Mouse (Mus musculus): ENCODE measurements around the gene Ctdsp2.

Gene Ctdsp2

DNA sequence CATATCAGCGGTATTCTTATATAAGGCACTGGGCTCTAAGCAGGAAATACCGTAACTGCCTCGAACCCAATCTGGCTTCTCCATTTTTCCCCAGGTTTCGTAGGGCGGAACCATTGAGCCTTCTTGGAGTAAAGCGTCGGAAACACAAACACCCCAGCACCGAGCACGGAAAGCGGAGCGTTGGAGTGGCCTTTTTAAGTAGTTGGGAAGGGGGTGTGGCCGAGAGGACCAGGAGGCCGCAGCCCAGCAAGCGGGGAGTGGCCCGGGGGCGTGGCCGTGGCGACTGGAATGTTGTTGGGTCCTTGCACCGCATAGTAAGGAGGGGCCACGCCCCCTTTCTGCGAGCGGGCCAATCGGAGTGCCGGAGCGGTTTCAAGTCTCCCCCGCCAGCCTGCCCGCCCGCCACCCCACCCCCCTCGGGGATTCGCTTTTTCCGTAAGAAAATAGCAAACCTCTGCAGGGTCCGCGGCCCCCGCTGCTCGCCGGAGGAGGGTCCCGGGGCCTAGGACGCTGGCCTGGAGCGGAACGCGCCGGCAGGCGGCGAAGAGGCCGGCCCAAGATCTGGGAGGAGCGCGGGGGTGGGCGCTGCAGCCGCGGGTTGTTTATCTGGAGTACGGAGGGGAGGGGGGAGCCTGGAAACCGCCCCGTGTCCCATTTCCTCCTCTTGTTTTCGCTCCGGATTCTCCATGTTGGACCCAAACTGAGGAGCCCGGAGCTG lies at the start of gene Ctdsp2:
Gene Ctdsp2, plus strand, starts transcription at position 441 of the 718 bp plus-strand sequence.
- POLR2A ChIA-PET = interaction anchor here in 3 of 4 experiments (0.6 to 23.8 kb wide), 22 partner anchors 9 to 613 kb away, joined by 3 to 426 read pairs (median 4); partner anchors contain the start of gene Os9 (in 1 of the 3)
- CTCF ChIA-PET = interaction anchor here (0.5 to 2.4 kb wide), 6 partner anchors 12 to 246 kb away, joined by 3 to 8 read pairs (median 4); no protein-coding TSS in a partner anchor

DNA sequence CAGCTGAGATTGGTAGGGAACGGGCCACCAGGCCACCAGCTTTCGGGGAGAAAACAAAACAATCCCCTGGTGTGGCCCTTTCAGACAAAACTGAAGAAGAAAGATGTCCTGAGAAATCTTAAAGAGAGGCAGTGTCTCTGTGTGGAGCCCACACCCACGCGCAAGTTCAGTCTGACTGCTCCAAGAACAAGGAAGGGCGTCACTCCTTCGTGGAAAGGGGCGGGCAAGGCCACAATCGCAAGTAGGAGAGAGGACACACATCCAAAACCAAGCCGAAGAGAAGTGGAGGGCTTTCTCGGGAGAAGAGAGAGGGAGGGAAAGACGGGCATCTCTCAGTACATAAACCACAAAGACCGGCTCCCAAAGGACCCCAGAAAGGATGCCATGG lies 49.7 kb upstream of the Ctdsp2 start:
- ChIA-PET CTCF (interaction anchor here (0.5 to 2.1 kb wide), 24 partner anchors 8 to 90 kb away, joined by 3 to 17 read pairs (median 4); no protein-coding TSS in a partner anchor), POLR2A (interaction anchor here in 3 of 4 experiments (0.6 to 5.0 kb wide), 52 partner anchors 9 to 662 kb away, joined by 3 to 39 read pairs (median 4); partner anchors contain the start of genes Avil (in 1 of the 3), Cdk4 (in 1 of the 3), Cyp27b1 (in 1 of the 3) and Eef1akmt3 (in 1 of the 3))

DNA sequence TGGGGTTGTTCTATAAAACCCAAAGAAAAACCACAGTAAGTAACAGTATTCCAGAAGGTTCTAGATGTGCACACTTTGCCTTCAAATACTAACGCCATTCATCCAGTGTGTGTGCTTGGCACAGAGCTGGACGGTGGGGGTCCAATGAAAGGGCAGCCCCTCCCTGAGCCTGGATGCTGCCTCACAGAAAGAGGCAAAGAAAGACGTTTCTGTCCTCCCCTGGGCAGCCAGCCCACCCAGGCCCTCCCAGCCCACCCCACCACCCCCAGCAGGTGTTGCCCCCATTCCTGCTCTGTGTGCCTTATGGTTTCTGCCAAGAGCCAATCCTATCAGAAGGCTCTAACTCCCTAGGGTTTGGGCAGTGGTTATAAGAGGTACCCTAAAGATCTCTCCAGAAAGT lies 49.0 kb upstream of the Ctdsp2 start:
- POLR2A ChIA-PET = interaction anchor here (0.6 to 5.0 kb wide), 12 partner anchors 17 to 244 kb away, joined by 3 to 37 read pairs (median 5); no protein-coding TSS in a partner anchor
- CTCF ChIA-PET = interaction anchor here in 1 of 4 experiments (1.7 kb wide), 1 partner anchor 61 kb away, joined by 5 read pairs; no protein-coding TSS in a partner anchor

DNA sequence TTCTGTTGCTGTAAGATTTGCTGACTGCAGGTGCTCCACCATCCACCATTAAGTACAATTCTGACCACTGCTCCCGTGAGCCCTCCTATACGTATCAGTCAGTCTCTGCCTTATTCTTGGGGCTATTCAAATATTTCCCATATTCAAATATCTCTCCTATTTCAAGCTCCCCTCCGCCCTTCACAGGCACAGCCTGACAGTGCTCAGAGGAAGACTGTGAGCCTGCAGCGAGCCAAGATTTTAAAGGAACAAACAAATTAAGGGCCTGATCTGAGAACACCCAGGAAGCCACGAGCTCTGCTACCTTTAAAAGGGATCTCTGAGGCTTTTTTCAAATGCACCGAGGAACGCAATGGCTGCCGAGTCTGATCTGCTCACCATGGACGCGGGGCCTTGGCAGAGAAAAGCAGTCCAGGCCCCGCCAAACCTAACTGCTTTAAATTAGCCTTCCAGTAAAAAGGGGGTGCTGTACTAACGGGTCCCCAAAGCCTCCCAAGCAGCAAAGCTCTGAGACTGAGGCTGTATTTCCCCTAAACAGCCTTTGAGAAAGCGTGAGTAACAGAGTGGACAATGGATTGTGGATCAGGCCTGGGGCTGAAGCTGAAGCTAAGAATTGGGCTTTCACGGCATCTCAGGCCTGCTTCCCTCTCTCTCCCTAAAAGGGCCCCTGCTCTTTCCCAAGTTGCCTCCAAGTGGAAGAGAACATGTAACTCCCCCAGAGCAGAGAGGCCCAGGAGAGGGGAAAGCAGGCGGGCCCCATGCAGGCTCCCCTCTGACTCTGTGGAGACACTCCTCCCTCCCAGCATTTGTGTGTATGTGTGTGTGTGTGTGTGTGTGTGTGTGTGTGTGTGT lies 48.0 kb upstream of the Ctdsp2 start:
- ChIA-PET CTCF (interaction anchor here in 2 of 4 experiments (0.7 to 1.7 kb wide), 3 partner anchors 59 to 61 kb away, joined by 3 to 5 read pairs (median 4); no protein-coding TSS in a partner anchor), POLR2A (interaction anchor here (0.6 to 5.0 kb wide), 22 partner anchors 12 to 243 kb away, joined by 3 to 37 read pairs (median 5); partner anchors contain the start of gene Atp23 (in 1 of the 4))

DNA sequence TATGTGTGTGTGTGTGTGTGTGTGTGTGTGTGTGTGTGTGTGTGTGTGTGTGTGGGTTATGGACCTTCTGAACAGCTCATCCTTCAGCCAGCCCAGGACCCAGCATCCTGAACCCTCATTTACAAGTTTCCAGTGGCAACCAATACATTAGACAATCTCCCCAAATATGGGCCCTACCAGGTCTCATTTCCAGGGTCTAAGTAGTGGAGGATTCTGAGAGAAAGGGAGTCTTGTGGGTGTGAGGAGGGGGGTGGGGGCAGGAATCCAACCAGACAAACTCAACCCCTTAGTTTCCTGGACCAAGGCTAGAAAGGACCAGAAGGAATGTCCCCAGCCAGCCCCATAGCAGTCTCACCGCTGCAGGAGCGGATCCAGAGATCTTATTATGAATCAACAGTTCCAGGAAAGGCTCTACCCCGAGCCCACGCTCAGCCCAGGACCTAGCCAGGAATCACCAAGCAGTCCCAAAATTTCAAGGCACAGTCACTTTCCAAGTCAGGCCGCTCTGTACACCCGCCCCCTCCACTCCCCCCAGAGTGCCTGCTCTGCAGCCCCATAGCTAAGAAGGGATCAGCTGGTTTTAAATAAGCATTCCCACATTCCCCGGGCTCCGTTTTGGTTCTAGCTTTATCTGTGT lies 47.3 kb upstream of the Ctdsp2 start:
- ChIA-PET CTCF (interaction anchor here in 3 of 4 experiments (0.8 to 1.7 kb wide), 4 partner anchors 13 to 60 kb away, joined by 3 to 5 read pairs (median 3); no protein-coding TSS in a partner anchor), POLR2A (interaction anchor here in 3 of 4 experiments (0.6 to 5.0 kb wide), 11 partner anchors 12 to 128 kb away, joined by 3 to 37 read pairs (median 5); no protein-coding TSS in a partner anchor)

DNA sequence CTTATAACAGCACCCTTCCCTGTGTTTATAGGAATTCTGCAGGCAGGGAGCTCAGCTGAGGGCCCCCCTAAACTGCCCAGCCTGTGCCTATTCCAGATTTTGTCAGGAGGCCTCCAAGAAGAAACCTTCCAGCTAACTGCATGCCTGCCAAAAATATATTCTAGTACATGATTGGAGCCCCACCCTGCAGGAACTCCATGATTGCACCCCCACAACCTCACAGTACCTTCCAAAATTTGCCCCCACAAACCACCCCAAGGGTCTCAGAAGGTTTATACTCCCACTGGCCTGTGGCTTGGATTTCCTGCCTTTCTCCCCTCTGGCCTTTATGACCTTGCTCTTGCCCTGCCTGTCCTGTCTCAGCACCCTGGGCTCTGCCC lies 46.8 kb upstream of the Ctdsp2 start:
- CTCF ChIA-PET = interaction anchor here in 3 of 4 experiments (0.8 to 1.5 kb wide), 3 partner anchors 13 to 59 kb away, joined by 3 read pairs; no protein-coding TSS in a partner anchor
- POLR2A ChIA-PET = interaction anchor here in 2 of 4 experiments (0.7 to 5.0 kb wide), 6 partner anchors 26 to 56 kb away, joined by 3 to 37 read pairs (median 5); no protein-coding TSS in a partner anchor

DNA sequence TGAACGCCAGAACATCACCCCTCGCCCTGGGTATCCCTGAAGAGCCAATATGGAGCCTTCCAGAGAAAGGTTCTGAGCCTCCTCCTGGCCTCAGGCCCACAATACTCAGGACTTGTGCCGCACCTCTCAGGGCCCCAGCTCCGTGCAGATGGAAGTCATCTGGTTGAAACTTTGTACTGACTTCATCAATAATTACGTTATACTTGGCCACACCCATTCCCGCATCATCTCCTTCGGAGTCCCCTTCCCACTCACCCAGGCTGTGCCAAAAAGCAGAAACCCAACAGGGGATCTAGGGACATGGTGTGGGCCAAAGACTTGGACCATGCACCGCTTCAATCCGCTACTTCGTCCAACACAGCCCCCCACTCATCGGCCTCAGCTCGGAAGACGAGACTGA lies 44.0 kb upstream of the Ctdsp2 start:
- POLR2A ChIA-PET = interaction anchor here in 3 of 4 experiments (0.9 to 3.6 kb wide), 36 partner anchors 9 to 246 kb away, joined by 3 to 29 read pairs (median 5); partner anchors contain the start of genes Avil (in 1 of the 3), Cdk4 (in 1 of the 3), Eef1akmt3 (in 1 of the 3) and Mettl1 (in 1 of the 3)

DNA sequence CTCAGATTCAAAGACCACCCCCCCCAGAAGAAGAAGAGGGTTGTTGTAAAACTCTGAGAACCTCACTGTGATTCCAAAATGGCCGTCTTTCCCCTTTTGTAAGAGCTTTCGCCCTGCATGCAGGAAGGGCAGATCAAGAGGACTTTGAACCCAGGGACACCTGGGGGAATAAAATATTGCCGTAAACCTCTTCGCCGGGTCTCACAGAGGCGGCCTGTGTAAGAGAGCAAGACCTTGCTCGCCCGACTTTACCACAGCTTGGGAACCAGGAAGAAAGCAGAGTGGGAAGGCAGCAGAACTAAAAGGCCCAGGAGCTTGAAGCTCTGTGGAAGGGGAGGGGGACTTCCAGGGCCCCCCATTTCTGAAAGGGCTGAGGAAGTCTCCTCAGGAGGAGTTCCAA lies 43.4 kb upstream of the Ctdsp2 start:
- CTCF ChIA-PET = interaction anchor here in 3 of 4 experiments (0.5 to 1.4 kb wide), 7 partner anchors 9 to 408 kb away, joined by 3 to 7 read pairs (median 3); no protein-coding TSS in a partner anchor
- POLR2A ChIA-PET = interaction anchor here in 3 of 4 experiments (0.6 to 3.6 kb wide), 32 partner anchors 9 to 246 kb away, joined by 3 to 29 read pairs (median 5); partner anchors contain the start of genes Cdk4 (in 1 of the 3) and Slc26a10 (in 1 of the 3)

More for the DNA sequence above, 44.0 kb upstream of the Ctdsp2 start:
- CTCF ChIA-PET = interaction anchor here in 3 of 4 experiments (0.5 to 1.4 kb wide), 8 partner anchors 8 to 409 kb away, joined by 3 to 7 read pairs (median 3); no protein-coding TSS in a partner anchor

DNA sequence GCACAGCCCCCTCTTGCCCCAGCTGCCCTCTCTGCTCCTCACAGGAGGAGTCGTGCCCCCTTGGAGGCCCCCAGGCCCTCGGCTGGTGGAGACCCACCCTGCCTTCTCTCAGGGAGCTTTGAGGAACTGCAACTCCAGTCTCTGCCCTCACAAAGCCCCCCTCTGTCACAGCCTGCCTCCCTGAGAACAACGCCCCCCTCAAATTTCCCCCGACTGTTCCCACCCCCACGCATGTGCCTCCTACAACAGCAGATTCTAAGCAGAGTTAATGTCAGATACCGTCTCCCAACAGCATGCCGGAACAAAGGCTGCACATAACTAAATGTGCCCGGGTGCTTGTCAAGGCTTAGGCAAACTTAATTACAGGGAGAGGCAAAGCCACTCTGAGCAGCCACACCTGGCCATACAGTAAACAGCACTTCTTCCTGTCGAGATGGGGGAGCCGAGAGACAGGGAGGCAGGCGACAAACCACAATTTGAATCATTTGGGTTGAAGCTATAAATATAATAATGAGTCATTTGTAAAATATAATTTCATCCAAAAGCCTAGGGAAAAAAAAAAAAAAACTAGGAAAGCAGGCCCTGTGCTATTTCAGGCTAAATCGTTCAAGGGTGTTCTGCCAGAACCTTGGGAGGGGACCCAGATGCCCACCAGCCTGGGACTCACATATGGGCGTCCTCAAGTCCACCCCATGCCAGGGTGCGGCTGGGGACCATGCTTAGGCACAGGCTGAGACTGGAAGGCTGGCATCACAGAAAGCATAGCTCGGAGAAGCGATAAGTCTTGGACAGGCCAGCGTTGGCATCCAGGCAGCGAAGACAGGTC lies 42.7 kb upstream of the Ctdsp2 start:
- CTCF ChIA-PET = interaction anchor here in 1 of 4 experiments (0.7 to 1.4 kb wide), 5 partner anchors 9 to 172 kb away, joined by 3 to 7 read pairs (median 4); no protein-coding TSS in a partner anchor
- POLR2A ChIA-PET = interaction anchor here (0.5 to 3.6 kb wide), 33 partner anchors 8 to 995 kb away, joined by 3 to 29 read pairs (median 4); partner anchors contain the start of genes Cdk4 (in 1 of the 4), Pip4k2c (in 1 of the 4) and Slc26a10 (in 1 of the 4)

DNA sequence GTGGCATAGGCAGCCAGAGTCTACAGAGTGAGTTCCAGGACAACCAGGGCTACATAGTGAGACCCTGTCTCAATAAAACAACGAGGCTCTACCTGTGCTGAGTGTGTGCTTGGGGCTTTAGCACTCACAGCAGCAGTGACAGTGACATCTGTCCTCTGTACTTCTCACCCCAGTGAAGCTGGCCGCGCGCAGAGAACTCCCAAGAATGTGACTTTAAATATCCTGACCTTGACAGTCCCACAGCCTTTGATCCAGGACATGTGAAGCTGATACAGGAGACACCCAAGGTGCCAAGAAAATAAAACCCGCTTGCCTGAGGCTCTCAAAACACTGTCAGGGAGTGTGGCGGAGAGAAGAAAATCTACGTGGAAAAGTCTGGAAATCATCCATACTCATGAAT lies 37.6 kb upstream of the Ctdsp2 start:
- POLR2A ChIA-PET = no interaction called here
- CTCF ChIA-PET = no interaction called here

DNA sequence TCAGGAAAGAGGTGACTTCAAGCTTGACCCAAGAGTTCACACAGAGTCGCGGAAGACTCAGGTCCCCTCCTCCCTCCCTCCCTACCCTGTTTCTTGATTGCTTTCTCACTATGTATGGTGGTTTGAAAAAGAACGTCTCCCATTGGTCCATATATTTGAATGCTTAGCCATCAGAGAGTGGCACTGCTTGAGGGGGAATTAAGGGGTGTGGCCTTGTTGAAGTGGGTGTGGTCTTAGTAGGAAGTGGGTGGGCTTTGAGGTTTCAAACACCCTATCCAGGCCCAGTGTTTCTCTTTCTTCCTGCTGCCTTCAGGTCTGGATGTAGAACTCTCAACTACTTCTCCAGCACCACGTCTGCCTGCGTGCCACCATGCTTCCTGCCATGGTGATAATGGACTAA lies 33.0 kb upstream of the Ctdsp2 start:
- CTCF ChIA-PET = no interaction called here
- POLR2A ChIA-PET = interaction anchor here in 2 of 4 experiments (1.0 to 3.7 kb wide), 3 partner anchors 11 to 13 kb away, joined by 3 to 26 read pairs (median 11); no protein-coding TSS in a partner anchor

DNA sequence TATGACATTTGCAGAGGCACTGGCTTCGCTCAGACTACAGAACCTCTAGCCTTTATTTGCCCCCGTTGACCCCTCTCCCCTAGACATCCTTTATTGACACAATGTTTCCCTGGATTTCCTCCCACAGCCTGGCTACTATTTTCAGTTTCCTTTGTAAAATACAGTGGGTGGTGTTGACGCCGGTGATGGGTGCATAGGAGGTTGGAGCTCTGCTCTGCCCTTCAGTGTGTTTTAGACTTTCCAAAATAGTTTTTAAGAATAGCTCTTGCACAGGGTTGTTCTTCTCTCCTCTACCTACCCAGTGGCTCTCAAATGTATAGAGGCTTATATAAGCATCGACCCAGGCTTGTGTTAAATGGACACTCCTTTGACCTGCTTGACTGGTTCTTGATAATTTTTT lies 28.7 kb upstream of the Ctdsp2 start:
- POLR2A ChIA-PET = interaction anchor here in 2 of 4 experiments (0.6 to 5.0 kb wide), 5 partner anchors 15 to 32 kb away, joined by 3 to 28 read pairs (median 3); no protein-coding TSS in a partner anchor
- CTCF ChIA-PET = no interaction called here

DNA sequence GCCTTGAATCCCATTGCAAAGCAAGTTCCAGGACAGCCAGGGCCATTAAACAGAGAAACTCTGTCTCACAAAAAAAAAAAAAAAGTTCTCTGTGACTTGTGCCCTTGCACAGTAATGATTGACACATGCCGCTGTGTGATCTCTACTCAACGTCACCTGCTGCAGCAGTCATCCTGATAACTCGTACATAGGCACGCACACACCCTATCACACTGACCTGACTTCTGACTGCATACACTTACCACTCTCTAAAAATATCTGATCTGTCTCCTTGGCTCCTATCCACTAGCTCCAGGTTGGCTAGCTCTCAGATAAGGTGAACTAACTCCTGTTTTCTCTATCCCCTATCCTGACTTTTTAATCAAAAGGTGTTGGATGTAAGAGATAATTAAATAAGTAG lies 27.9 kb upstream of the Ctdsp2 start:
- ChIA-PET CTCF (interaction anchor here in 1 of 4 experiments (1.2 kb wide), 1 partner anchor 13 kb away, joined by 3 read pairs; no protein-coding TSS in a partner anchor), POLR2A (interaction anchor here in 2 of 4 experiments (0.5 to 5.0 kb wide), 5 partner anchors 13 to 1356 kb away, joined by 3 to 28 read pairs (median 6); no protein-coding TSS in a partner anchor)

DNA sequence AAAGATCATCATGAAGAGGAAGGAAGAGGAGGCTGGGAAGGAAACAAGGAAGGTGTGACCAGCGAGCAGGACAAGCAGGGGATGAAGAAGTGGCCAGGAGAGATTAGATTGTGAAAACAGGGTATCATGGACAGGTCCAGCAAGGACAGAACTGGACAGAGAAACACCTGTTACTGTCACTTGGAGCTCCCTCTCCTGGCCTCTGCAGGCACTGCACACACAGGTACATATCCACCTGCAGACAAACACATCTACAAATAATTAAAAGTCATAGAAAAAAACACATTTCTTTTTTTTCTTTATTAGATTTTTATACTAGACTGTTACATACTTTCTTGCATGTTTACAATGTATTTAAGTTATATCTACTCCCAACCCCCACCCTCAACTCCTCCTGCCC lies 26.1 kb upstream of the Ctdsp2 start:
- ChIA-PET POLR2A (interaction anchor here in 2 of 4 experiments (1.7 to 16.0 kb wide), 5 partner anchors 14 to 38 kb away, joined by 4 to 426 read pairs (median 9); partner anchors contain the start of gene Ctdsp2 (in 1 of the 2)), CTCF (interaction anchor here (0.6 to 1.7 kb wide), 12 partner anchors 9 to 108 kb away, joined by 3 to 9 read pairs (median 4); no protein-coding TSS in a partner anchor)

DNA sequence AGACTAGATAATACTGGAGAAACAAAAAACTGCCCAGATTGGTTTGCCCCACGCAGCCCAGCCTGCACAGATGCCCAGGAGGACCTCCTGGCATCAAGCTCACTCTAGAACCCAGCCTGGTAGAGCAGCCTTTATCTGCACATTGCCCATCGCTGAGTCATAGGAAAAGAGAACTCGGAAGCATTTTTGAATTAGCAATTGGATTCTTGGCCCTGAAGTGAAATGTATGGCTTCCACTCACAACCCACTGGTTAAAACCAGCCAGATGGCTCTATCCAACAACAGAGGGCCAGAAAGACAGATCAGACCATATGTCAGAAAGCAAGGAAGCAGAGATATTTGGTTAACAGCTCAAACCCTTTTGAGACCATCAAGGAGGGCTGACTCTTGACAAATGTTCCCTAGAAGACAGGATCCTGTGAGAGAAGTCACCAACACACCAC lies 25.5 kb upstream of the Ctdsp2 start:
- ChIA-PET POLR2A (interaction anchor here in 2 of 4 experiments (1.7 to 16.0 kb wide), 5 partner anchors 15 to 37 kb away, joined by 4 to 426 read pairs (median 9); partner anchors contain the start of gene Ctdsp2 (in 1 of the 2)), CTCF (interaction anchor here (0.6 to 1.7 kb wide), 13 partner anchors 10 to 161 kb away, joined by 3 to 9 read pairs (median 4); no protein-coding TSS in a partner anchor)

Measured in embryonic stem cell, embryonic (primary cell).